Comparison of ENCODE assay signal across 14 mouse cellular contexts in the genomic region with DNA sequence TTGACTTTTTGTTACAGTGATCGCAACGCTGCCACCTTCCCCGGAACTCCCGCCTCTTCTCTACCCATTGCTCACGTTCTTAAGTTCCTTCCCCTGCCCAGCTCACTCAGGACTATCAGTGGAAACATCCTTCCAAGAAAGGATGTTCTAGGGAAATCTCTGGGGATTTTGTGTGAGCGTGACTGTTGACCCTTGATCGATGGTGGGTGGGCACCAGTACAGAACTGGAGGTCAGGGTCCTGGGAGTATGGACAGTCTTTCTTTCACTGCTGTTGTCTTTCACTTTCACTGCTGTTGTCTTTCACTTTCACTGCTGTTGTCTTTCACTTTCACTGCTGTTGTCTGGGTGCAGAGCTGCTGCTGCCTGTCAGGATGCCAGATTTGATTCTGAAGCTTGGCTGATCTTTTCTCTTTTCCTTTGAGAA. TPM values are rescaled to one million over a fixed set of nuclear protein-coding genes. Genes with fewer than 3 reads are reported as not detected.
DNase-seq lines count a peak whose midpoint lies in the region; ATAC-seq and TF ChIP-seq lines count a peak whose summit lies in the region.
"Had no signal": no experiment of that assay in that cellular context is flagged by ENCODE, and none has a peak within 500 bp of the region (broad histone marks: within the 10 kb centered on the region; RNA-seq: fewer than 3 reads in every experiment).

No protein-coding gene starts in this region.

- DNase-seq in kidney, adult 2 months, result peak; percentile 8
- DNase-seq in 416B (ENCODE audit: low read depth) (peak; percentile 40), NIH3T3 (ENCODE audit: low read depth) (peak; percentile 64)
- DNase-seq in embryo, embryonic 9.5 days (ENCODE audit: extremely low spot score), result no peak
- DNase-seq in heart, postnatal 10 days, result no peak
- DNase-seq: gastrocnemius, postnatal 36 days had no signal

- no peak for TF ChIP-seq POLR2A in kidney, adult 2 months (IDR thresholded peaks at IDR 0.05; ENCODE audit: low read depth, low read length)

- H3K4me2 ChIP-seq in kidney, embryonic 16.5 days (replicated peaks; ENCODE audit: low read depth, low read length), result no peak overlapping the region
- no peak overlapping the region for H3K4me2 ChIP-seq in midbrain, embryonic 13.5 days (replicated peaks)
- H3K4me2 ChIP-seq: kidney, embryonic 15.5 days had no signal

- H3K27ac ChIP-seq in kidney, adult 2 months (ENCODE audit: insufficient read depth, low read depth, low read length), result no peak overlapping the region
- H3K27ac ChIP-seq in kidney, embryonic 16.5 days (ENCODE audit: low read length), result no peak overlapping the region
- no peak overlapping the region for H3K27ac ChIP-seq in midbrain, embryonic 13.5 days
- H3K27ac ChIP-seq: hindbrain, postnatal 0 days; kidney, embryonic 15.5 days; liver, embryonic 14.5 days had no signal

- H3K4me3 ChIP-seq in kidney, adult 2 months (ENCODE audit: insufficient read depth, low read depth, low read length), result 0 out of 2 replicates have a peak overlapping the region, but pooled peaks have one; percentile 14
- H3K4me3 ChIP-seq in kidney, embryonic 16.5 days (ENCODE audit: low read length), result no peak overlapping the region
- H3K4me3 ChIP-seq in midbrain, embryonic 13.5 days (replicated peaks), result no peak overlapping the region
- H3K4me3 ChIP-seq: kidney, embryonic 15.5 days had no signal

- WGBS in kidney, adult 2 months, result 49% methylated on average over 7 of the region's 7 CpGs
- 69% methylated on average over 7 of the region's 7 CpGs for WGBS in kidney, embryonic 16.5 days
- WGBS in midbrain, embryonic 13.5 days, result 84% methylated on average over 7 of the region's 7 CpGs

- no peaks in the 10 kb centered on the region for H3K9me3 ChIP-seq in kidney, embryonic 16.5 days (ENCODE audit: low read length)
- H3K9me3 ChIP-seq in midbrain, embryonic 13.5 days, result no peaks in the 10 kb centered on the region; the same call in 1 of the 2 replicates

- no peak for ATAC-seq in kidney, embryonic 16.5 days (ENCODE audit: low FRiP score, low TSS enrichment)
- peak; percentile 67 for ATAC-seq in megakaryocyte, adult 5-6 weeks (ENCODE audit: poor library complexity, severe bottlenecking)
- ATAC-seq in midbrain, embryonic 13.5 days, result no peak
- ATAC-seq: forebrain, embryonic 16.5 days; hindbrain, postnatal 0 days had no signal

- no peak overlapping the region for H3K9ac ChIP-seq in kidney, embryonic 16.5 days (replicated peaks; ENCODE audit: low read length)
- no peak overlapping the region for H3K9ac ChIP-seq in midbrain, embryonic 13.5 days (replicated peaks)
- H3K9ac ChIP-seq: kidney, embryonic 15.5 days; liver, embryonic 14.5 days had no signal

- peaks cover 18% of the 10 kb centered on the region for H3K4me1 ChIP-seq in kidney, adult 2 months (ENCODE audit: control insufficient read depth, insufficient read depth, low read length)
- H3K4me1 ChIP-seq in kidney, embryonic 16.5 days (ENCODE audit: insufficient read depth, low read length), result peaks cover 9% of the 10 kb centered on the region
- peaks cover 20% of the 10 kb centered on the region for H3K4me1 ChIP-seq in midbrain, embryonic 13.5 days (replicated peaks)

- H3K27me3 ChIP-seq in kidney, adult 2 months (replicated peaks; ENCODE audit: control insufficient read depth, insufficient read depth, low read length), result no peaks in the 10 kb centered on the region
- no peaks in the 10 kb centered on the region for H3K27me3 ChIP-seq in kidney, embryonic 16.5 days (ENCODE audit: insufficient read depth, low read length)
- no peaks in the 10 kb centered on the region for H3K27me3 ChIP-seq in midbrain, embryonic 13.5 days
- H3K27me3 ChIP-seq: kidney, embryonic 15.5 days had no signal

- intact Hi-C loops in heart, postnatal 10 days (cut with DNase I), result no loop called here

- no peak for TF ChIP-seq CTCF in kidney, adult 2 months (conservative IDR thresholded peaks at IDR 0.05; ENCODE audit: insufficient read depth, insufficient read length, low read depth, low read length)

- no peaks in the 10 kb centered on the region for H3K36me3 ChIP-seq in kidney, adult 2 months (ENCODE audit: control insufficient read depth, insufficient read depth, low read length)
- no peaks in the 10 kb centered on the region for H3K36me3 ChIP-seq in kidney, embryonic 16.5 days (ENCODE audit: insufficient read depth, low read length)
- H3K36me3 ChIP-seq in midbrain, embryonic 13.5 days, result no peaks in the 10 kb centered on the region
- H3K36me3 ChIP-seq: kidney, embryonic 15.5 days had no signal

RNA-seq across cellular contexts. Expression of gene Slc44a3, which starts 38.2 kb away (rescaled TPM):
- 9.7 and 11.4 TPM in 2 replicates for polyA plus RNA-seq in kidney, adult 2 months (2012; rRNA removed)
- 13.2 and 13.5 TPM in 2 replicates for polyA plus RNA-seq in kidney, embryonic 16.5 days (2015; fragmentation: Nextera tagmentation; extraction: Ambion mirVana)
- total RNA-seq in megakaryocyte, adult 5-6 weeks (2015), result not detected in 2 replicates
- not detected in 2 replicates for total RNA-seq in megakaryocyte, adult 5-6 weeks (2017)
- total RNA-seq in heart, postnatal 10 days (2021), result under 1 TPM; 0.32 to 0.74 TPM
- 0.82 and 0.86 TPM in 2 replicates for polyA plus RNA-seq in midbrain, embryonic 13.5 days (2015; fragmentation: Nextera tagmentation; extraction: Ambion mirVana)
- total RNA-seq: gastrocnemius, postnatal 36 days; left cerebral cortex, postnatal 25 days had no signal

Comparison
In these comparisons a context has a peak if more than half of its experiments do, and no peak if none do; other contexts are left out.
1. DNase-seq: peak in kidney, adult 2 months (single experiment), 416B (single experiment) and NIH3T3 (single experiment); none in embryo, embryonic 9.5 days (single experiment) and heart, postnatal 10 days (0 of 2).